Mouse (Mus musculus) CH12.LX (cell line): ENCODE data around the gene Ldlrad1. TPM values are rescaled to one million over a fixed set of nuclear protein-coding genes. Genes with fewer than 3 reads are reported as not detected.

ENCODE experiments used
- DNase-seq: peaks from one replicate; pipeline ENCODE4 v3.0.0-alpha.2; 2013; ENCODE audit errors: extremely low read depth
- H3K27ac ChIP-seq: 2 replicates; pipeline ENCODE4 v1.5.1; 2012; ENCODE audit warnings: low read depth, mild to moderate bottlenecking, control low read depth, moderate library complexity; ENCODE audit not compliant: insufficient read depth
- H3K27me3 ChIP-seq: replicated peaks from 2 replicates; pipeline ENCODE3; 2012; ENCODE audit warnings: inconsistent platforms
- H3K36me3 ChIP-seq, 2 experiments: replicated peaks in 1 of 2; 2 replicates each; pipeline versions ENCODE3 to v1.6.1; 2012; ENCODE audit warnings: inconsistent platforms in 1 of 2, low read length in 1 of 2, mild to moderate bottlenecking in 1 of 2, mixed read lengths in 1 of 2, moderate library complexity in 1 of 2; ENCODE audit not compliant: control insufficient read depth in 1 of 2, insufficient read depth in 1 of 2
- H3K4me1 ChIP-seq, 2 experiments: 2 replicates each; pipeline ENCODE4 v1.6.1; 2012; ENCODE audit warnings: inconsistent platforms in 1 of 2, moderate library complexity in 1 of 2; ENCODE audit not compliant: insufficient read depth in 2 of 2, control insufficient read depth in 1 of 2
- H3K4me2 ChIP-seq: 2 replicates; pipeline ENCODE4 v1.6.1; 2012; ENCODE audit warnings: low read depth, mild to moderate bottlenecking, control low read depth; ENCODE audit not compliant: poor library complexity, insufficient read depth, severe bottlenecking
- H3K4me3 ChIP-seq, 3 experiments: fragments of 150-350 bp in 1 of 3; sonication (generic) in 1 of 3; replicated peaks in 1 of 3; 2 replicates each; pipeline versions ENCODE3 to v1.5.1; 2011 to 2012; ENCODE audit warnings: low read depth in 2 of 3, low read length in 2 of 3, mild to moderate bottlenecking in 2 of 3, moderate library complexity in 2 of 3, control low read depth in 1 of 3, improper control_type of control experiment in 1 of 3, inconsistent platforms in 1 of 3, mixed read lengths in 1 of 3; ENCODE audit not compliant: poor library complexity in 1 of 3
- H3K79me2 ChIP-seq: replicated peaks from 2 replicates; pipeline ENCODE4 v1.6.1; 2012; ENCODE audit warnings: mild to moderate bottlenecking, moderate library complexity; ENCODE audit not compliant: control insufficient read depth, poor library complexity, insufficient read depth, severe bottlenecking; ENCODE audit errors: extremely low read depth
- H3K9ac ChIP-seq: 2 replicates; pipeline ENCODE4 v1.6.1; 2012; ENCODE audit warnings: low read depth, mild to moderate bottlenecking, control low read depth, moderate library complexity; ENCODE audit not compliant: insufficient read depth
- H3K9me3 ChIP-seq: replicated peaks from 2 replicates; pipeline ENCODE3; 2012; ENCODE audit warnings: low read length, inconsistent platforms, mixed read lengths
- BHLHE40 ChIP-seq: IDR thresholded peaks from 2 replicates; pipeline ENCODE4 v1.6.1; 2011; ENCODE audit warnings: mild to moderate bottlenecking, low read depth, low read length, improper control_type of control experiment
- CHD1 ChIP-seq: IDR thresholded peaks from 2 replicates; pipeline ENCODE4 v1.6.1; 2012; ENCODE audit warnings: low read depth, low read length, improper control_type of control experiment, inconsistent platforms
- CHD2 ChIP-seq: IDR thresholded peaks from 2 replicates; pipeline ENCODE4 v1.6.1; 2011; ENCODE audit warnings: low read length, improper control_type of control experiment
- E2F4 ChIP-seq: IDR thresholded peaks from 2 replicates; pipeline ENCODE4 v1.6.1; 2011; ENCODE audit warnings: low read depth, low read length, improper control_type of control experiment; ENCODE audit not compliant: insufficient replicate concordance
- EP300 ChIP-seq: IDR thresholded peaks from 2 replicates; pipeline ENCODE4 v1.6.1; 2011; ENCODE audit warnings: low read length, improper control_type of control experiment
- ETS1 ChIP-seq: conservative IDR thresholded peaks from 2 replicates; pipeline ENCODE4 v1.6.1; 2012; ENCODE audit warnings: low read depth, mild to moderate bottlenecking, inconsistent platforms, low read length, improper control_type of control experiment, moderate library complexity
- HCFC1 ChIP-seq: IDR thresholded peaks from 2 replicates; pipeline ENCODE4 v1.6.1; 2012; ENCODE audit warnings: low read depth, mild to moderate bottlenecking, inconsistent platforms, low read length, improper control_type of control experiment
- IRF4 ChIP-seq: IDR thresholded peaks from 2 replicates; pipeline ENCODE4 v1.6.1; 2014; ENCODE audit warnings: low read depth, mild to moderate bottlenecking, inconsistent platforms, low read length, improper control_type of control experiment
- JUN ChIP-seq: IDR thresholded peaks from 2 replicates; pipeline ENCODE4 v1.6.1; 2011; ENCODE audit warnings: low read depth, mild to moderate bottlenecking, low read length, improper control_type of control experiment, moderate library complexity; ENCODE audit not compliant: insufficient read depth
- JUND ChIP-seq: conservative IDR thresholded peaks from 2 replicates; pipeline ENCODE4 v1.6.1; 2011; ENCODE audit warnings: low read depth, low read length, improper control_type of control experiment
- MAFK ChIP-seq: IDR thresholded peaks from 2 replicates; pipeline ENCODE4 v1.6.1; 2011; ENCODE audit warnings: low read length, improper control_type of control experiment; ENCODE audit not compliant: insufficient replicate concordance
- MEF2A ChIP-seq: IDR thresholded peaks from 2 replicates; pipeline ENCODE4 v1.6.1; 2014; ENCODE audit warnings: low read depth, mild to moderate bottlenecking, inconsistent platforms, low read length, improper control_type of control experiment, borderline replicate concordance
- MXI1 ChIP-seq: IDR thresholded peaks from 2 replicates; pipeline ENCODE4 v1.6.1; 2011; ENCODE audit warnings: mild to moderate bottlenecking, low read depth, low read length, improper control_type of control experiment
- NELFE ChIP-seq: IDR thresholded peaks from 2 replicates; pipeline ENCODE4 v1.6.1; 2011; ENCODE audit warnings: low read depth, low read length, improper control_type of control experiment
- NRF1 ChIP-seq: IDR thresholded peaks from 2 replicates; pipeline ENCODE4 v1.6.1; 2014; ENCODE audit warnings: low read depth, mild to moderate bottlenecking, inconsistent platforms, low read length, improper control_type of control experiment, moderate library complexity
- PAX5 ChIP-seq: IDR thresholded peaks from 2 replicates; pipeline ENCODE4 v1.6.1; 2012; ENCODE audit warnings: low read length, inconsistent platforms, mixed read lengths
- POLR2AphosphoS2 ChIP-seq: IDR thresholded peaks from 2 replicates; pipeline ENCODE4 v1.6.1; 2011; ENCODE audit warnings: low read depth, low read length, improper control_type of control experiment
- RAD21 ChIP-seq: IDR thresholded peaks from 2 replicates; pipeline ENCODE4 v1.6.1; 2011; ENCODE audit warnings: low read depth, mild to moderate bottlenecking, low read length, improper control_type of control experiment, moderate library complexity
- RCOR1 ChIP-seq: conservative IDR thresholded peaks from 2 replicates; pipeline ENCODE4 v1.6.1; 2012; ENCODE audit warnings: low read depth, mild to moderate bottlenecking, inconsistent platforms, low read length, improper control_type of control experiment
- SIN3A ChIP-seq: IDR thresholded peaks from 2 replicates; pipeline ENCODE4 v1.6.1; 2012; ENCODE audit warnings: low read length, improper control_type of control experiment, inconsistent platforms
- SMC3 ChIP-seq: IDR thresholded peaks from 2 replicates; pipeline ENCODE4 v1.6.1; 2011; ENCODE audit warnings: low read depth, low read length, improper control_type of control experiment
- TBP ChIP-seq: conservative IDR thresholded peaks from 2 replicates; pipeline ENCODE4 v1.6.1; 2011; ENCODE audit warnings: low read depth, low read length, improper control_type of control experiment
- UBTF ChIP-seq: IDR thresholded peaks from 2 replicates; pipeline ENCODE4 v1.6.1; 2012; ENCODE audit warnings: low read depth, mild to moderate bottlenecking, inconsistent platforms, low read length, improper control_type of control experiment, moderate library complexity
- USF2 ChIP-seq: conservative IDR thresholded peaks from 2 replicates; pipeline ENCODE4 v1.6.1; 2011; ENCODE audit warnings: low read depth, low read length, improper control_type of control experiment
- ZC3H11A ChIP-seq: IDR thresholded peaks from 2 replicates; pipeline ENCODE4 v1.6.1; 2012; ENCODE audit warnings: low read depth, mild to moderate bottlenecking, inconsistent platforms, low read length, improper control_type of control experiment
- ZMIZ1 ChIP-seq: IDR thresholded peaks from 2 replicates; pipeline ENCODE4 v1.6.1; 2012; ENCODE audit warnings: low read depth, mild to moderate bottlenecking, inconsistent platforms, low read length, improper control_type of control experiment
- ZNF384 ChIP-seq: IDR thresholded peaks from 2 replicates; pipeline ENCODE4 v1.6.1; 2012; ENCODE audit warnings: low read depth, low read length, improper control_type of control experiment, inconsistent platforms
- dilution Hi-C: fragments of 300-500 bp; cut with MboI; formaldehyde crosslinking; loops from 2 replicates; pipeline ENCODE4 v1.14.3; 2020; ENCODE audit warnings: low sequenced_read_pairs; ENCODE audit not compliant: extremely low pct_unique_long_range_greater_than_20kb, extremely low pct_ligation_motif_present
- in situ Hi-C: fragments of 300-500 bp; cut with MboI; formaldehyde crosslinking; loops from 3 replicates; pipeline ENCODE4 v1.14.3; 2019; ENCODE audit warnings: low sequenced_read_pairs, low pct_ligation_motif_present, low pct_unique_long_range_greater_than_20kb, mixed read lengths
- polyA plus RNA-seq: library from polyadenylated mRNA; unstranded; fragments of >175 nt; gene quantifications from 2 replicates; pipeline ENCODE4 v1.2.1, GENCODE M21; 2012; ENCODE audit warnings: low read depth; ENCODE audit not compliant: insufficient read length
- total RNA-seq, 2 experiments: library from RNA; depleted of rRNA; stranded (reverse); fragments of 300-350 nt in 1 of 2; fragments of >200 nt in 1 of 2; gene quantifications; 2 replicates each; pipeline ENCODE4 v1.2.3; 2012 to 2014

Gene Ldlrad1
- total RNA-seq (2012; rRNA removed) (not detected in 2 replicates), total RNA-seq (2014; rRNA removed) (not detected in 2 replicates), polyA plus RNA-seq (not detected in 2 replicates)

DNA sequence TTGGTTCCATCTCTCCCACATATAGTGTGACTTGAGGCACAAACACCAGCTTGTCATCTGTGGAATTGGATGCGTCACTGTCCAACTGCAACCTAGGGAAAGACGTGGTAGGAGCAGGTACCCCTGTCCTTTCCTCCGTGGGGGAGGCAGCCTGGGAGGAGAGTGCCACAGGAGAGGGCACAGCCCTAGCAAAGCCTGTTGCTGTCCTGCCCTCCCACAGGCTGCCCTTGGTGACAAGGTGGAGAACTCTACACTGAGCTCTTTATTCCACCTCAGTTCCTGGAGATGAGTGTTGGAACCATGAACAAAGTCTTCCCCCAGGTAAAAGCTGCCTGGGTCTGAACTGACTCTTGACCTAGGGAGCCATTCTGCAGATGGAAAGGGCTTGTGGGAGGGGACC lies at the start of gene Ldlrad1:
Gene Ldlrad1 (plus strand): TSS at position 301 of the 400 bp plus-strand sequence.
- Histone ChIP-seq H3K79me2 (no peaks in the 10 kb centered on the region), H3K9me3 (no peaks in the 10 kb centered on the region), H3K27me3 (no peaks in the 10 kb centered on the region), H3K36me3 (peaks cover 24 to 58% of the 10 kb centered on the region in 2 experiments), H3K9ac (no peak within 1 kb of the TSS), H3K4me3 (no peak within 1 kb of the TSS), H3K4me2 (no peak within 1 kb of the TSS), H3K27ac (no peak within 1 kb of the TSS), H3K4me1 (peaks cover 7 to 11% of the 10 kb centered on the region in 2 experiments)
- DNase-seq: no peak
- in situ Hi-C loops: no loop called here
- no peak for TF ChIP-seq POLR2AphosphoS2
- TF ChIP-seq EP300: no peak
- no peak for TF ChIP-seq PAX5
- no peak for TF ChIP-seq MXI1
- no peak for TF ChIP-seq E2F4
- no peak for TF ChIP-seq MEF2A
- TF ChIP-seq JUN: no peak
- no peak for TF ChIP-seq NRF1
- TF ChIP-seq RCOR1: no peak
- no peak for TF ChIP-seq SMC3
- no peak for TF ChIP-seq ZMIZ1
- TF ChIP-seq ZNF384: no peak
- TF ChIP-seq CHD1: no peak
- no peak for TF ChIP-seq ZC3H11A
- no peak for TF ChIP-seq NELFE
- no peak for TF ChIP-seq SIN3A
- no peak for TF ChIP-seq HCFC1
- dilution Hi-C loops: no loop called here

DNA sequence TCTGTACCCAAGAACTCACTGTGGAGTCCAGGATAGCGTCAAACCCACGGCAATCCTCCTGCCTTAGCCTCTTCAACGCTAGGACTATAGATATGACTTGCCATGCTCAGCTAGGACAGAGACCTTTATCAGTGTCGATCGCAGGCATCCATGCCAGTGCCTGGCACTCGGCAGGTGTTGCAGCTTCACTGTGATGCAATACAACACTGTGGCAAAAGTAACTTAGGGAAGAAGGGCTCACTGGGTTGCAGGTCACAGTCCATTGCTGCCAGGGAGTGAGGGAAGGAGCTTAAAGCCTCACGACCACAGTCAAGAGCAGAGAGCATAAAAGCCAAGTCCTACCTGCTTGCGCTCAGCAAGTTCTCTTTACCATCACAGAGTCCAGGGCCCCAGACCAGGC lies 48.8 kb upstream of the Ldlrad1 start:
- dilution Hi-C loops: no loop called here
- Histone ChIP-seq H3K4me2 (no peak overlapping the region), H3K4me3 (no peak overlapping the region), H3K4me1 (peaks cover 0 to 4% of the 10 kb centered on the region in 2 experiments; a peak in 1 of 4 replicates), H3K27ac (no peak overlapping the region), H3K79me2 (no peaks in the 10 kb centered on the region), H3K36me3 (peaks cover 50 to 94% of the 10 kb centered on the region in 2 experiments), H3K9ac (no peak overlapping the region), H3K9me3 (no peaks in the 10 kb centered on the region), H3K27me3 (no peaks in the 10 kb centered on the region)
- in situ Hi-C loops: loop anchor here (10.0 to 25.0 kb wide), 2 partner anchors 325 to 523 kb away; no protein-coding TSS in a partner anchor
- TF ChIP-seq USF2 (no peak), CHD2 (no peak), SIN3A (no peak), BHLHE40 (no peak), RAD21 (no peak), MEF2A (no peak), TBP (no peak), SMC3 (no peak), IRF4 (no peak), UBTF (no peak), ETS1 (no peak), ZMIZ1 (no peak), MAFK (no peak), JUND (no peak), NELFE (no peak), CHD1 (no peak)
- no peak for DNase-seq
